Mouse (Mus musculus): ENCODE measurements around the gene Tekt1. TPM values are rescaled to one million over a fixed set of nuclear protein-coding genes. Genes with fewer than 3 reads are reported as not detected.

Tekt1 gene
- polyA plus RNA-seq, 1 experiment from 2014 or later = 5.6 TPM

GRCm38 (mm10) chr11:72301334-72301733 lies 60.9 kb downstream of the Tekt1 start, which contains the start of gene Xaf1:
TSS of gene Xaf1 (plus strand) at chr11:72301629.
- WGBS = 5% methylated on average over 6 of the region's 6 CpGs
- H3K36me3 ChIP-seq = no peaks in the 10 kb centered on the region
- H3K9me3 ChIP-seq (replicated peaks) = no peaks in the 10 kb centered on the region
- ATAC-seq (replicated peaks; ENCODE audit: low FRiP score) = 0 out of 2 replicates have a peak, but pooled peaks have one; percentile 69
- H3K27me3 ChIP-seq = no peaks in the 10 kb centered on the region
- H3K4me3 ChIP-seq (replicated peaks) = peak within 1 kb of the TSS; percentile 27
- H3K27ac ChIP-seq = peak within 1 kb of the TSS; percentile 46; the same call in 1 of the 2 replicates
- H3K9ac ChIP-seq = no peak within 1 kb of the TSS
- H3K4me2 ChIP-seq = peak within 1 kb of the TSS; percentile 51
- peaks cover 12% of the 10 kb centered on the region for H3K4me1 ChIP-seq

Small RNA genes within 50 kb of the gene (microRNA-seq; reads per million reads assigned to microRNA genes)
- gene Mir6338 = not detected

Other genes with a start within 250 kb of the Tekt1 start
- gene Pitpnm3, start 226.7 kb downstream of the Tekt1 start, polyA plus RNA-seq (2015; fragmentation: Nextera tagmentation; extraction: Ambion mirVana) = 0.05 and 0.13 TPM in 2 replicates
- 0.22 and 0.29 TPM in 2 replicates for gene Gm43951, start 155.6 kb downstream of the Tekt1 start, polyA plus RNA-seq (2015; fragmentation: Nextera tagmentation; extraction: Ambion mirVana)
- gene 4933427D14Rik, start 155.0 kb downstream of the Tekt1 start, polyA plus RNA-seq (2015; fragmentation: Nextera tagmentation; extraction: Ambion mirVana) = 13.5 and 16.4 TPM in 2 replicates
- 200 and 216 TPM in 2 replicates for gene Txndc17, start 154.9 kb downstream of the Tekt1 start, polyA plus RNA-seq (2015; fragmentation: Nextera tagmentation; extraction: Ambion mirVana)
- 46.1 TPM in 2 replicates for gene Med31, start 146.8 kb downstream of the Tekt1 start, polyA plus RNA-seq (2015; fragmentation: Nextera tagmentation; extraction: Ambion mirVana)
- gene Slc13a5, start 95.2 kb downstream of the Tekt1 start, polyA plus RNA-seq (2015; fragmentation: Nextera tagmentation; extraction: Ambion mirVana) = 0.26 and 2.0 TPM in 2 replicates
- gene Xaf1, start 60.8 kb downstream of the Tekt1 start, polyA plus RNA-seq (2015; fragmentation: Nextera tagmentation; extraction: Ambion mirVana) = 4.3 and 6.2 TPM in 2 replicates
- not detected in 2 replicates for gene Fbxo39, start 48.0 kb downstream of the Tekt1 start, polyA plus RNA-seq (2015; fragmentation: Nextera tagmentation; extraction: Ambion mirVana)
- gene Smtnl2, start 49.3 kb upstream of the Tekt1 start, polyA plus RNA-seq (2015; fragmentation: Nextera tagmentation; extraction: Ambion mirVana) = 109 and 111 TPM in 2 replicates
- gene Ggt6, start 73.1 kb upstream of the Tekt1 start, polyA plus RNA-seq (2015; fragmentation: Nextera tagmentation; extraction: Ambion mirVana) = 0.87 and 0.95 TPM in 2 replicates
- gene Mybbp1a, start 78.9 kb upstream of the Tekt1 start, polyA plus RNA-seq (2015; fragmentation: Nextera tagmentation; extraction: Ambion mirVana) = 162 and 184 TPM in 2 replicates
- gene Spns2, start 127.5 kb upstream of the Tekt1 start, polyA plus RNA-seq (2015; fragmentation: Nextera tagmentation; extraction: Ambion mirVana) = 2.9 and 3.4 TPM in 2 replicates
- 0.27 and 0.35 TPM in 2 replicates for gene Spns3, start 188.1 kb upstream of the Tekt1 start, polyA plus RNA-seq (2015; fragmentation: Nextera tagmentation; extraction: Ambion mirVana)
- gene Ube2g1, start 244.8 kb upstream of the Tekt1 start, polyA plus RNA-seq (2015; fragmentation: Nextera tagmentation; extraction: Ambion mirVana) = 69.8 and 74.6 TPM in 2 replicates